Mouse (Mus musculus) forebrain, embryonic 12.5 days (tissue): Measurements from ENCODE around the gene Isg20l2. TPM values are rescaled to one million over a fixed set of nuclear protein-coding genes. Genes with fewer than 3 reads are reported as not detected.
"Not testable (repeated sequence)": the region's sequence is repeated elsewhere in the genome, so short reads cannot be mapped to it uniquely, and the experiment has no call there.

Source experiments
- ATAC-seq: fragments of 200-750 bp; cut with Nextera tagmentation; 2 replicates; pipeline ENCODE4 v1.8.0; 2017; ENCODE audit warnings: moderate TSS enrichment; ENCODE audit not compliant: low FRiP score
- H3K27ac ChIP-seq: fragments of 300-500 bp; sonication (generic); 2 replicates; pipeline ENCODE4 v1.5.1; 2016; ENCODE audit warnings: mild to moderate bottlenecking
- H3K27me3 ChIP-seq: fragments of 300-500 bp; sonication (generic); 2 replicates; pipeline ENCODE4 v1.6.1; 2016; ENCODE audit warnings: mild to moderate bottlenecking
- H3K36me3 ChIP-seq: fragments of 300-500 bp; sonication (generic); replicated peaks from 2 replicates; pipeline ENCODE4 v1.6.1; 2016; ENCODE audit warnings: mild to moderate bottlenecking
- H3K4me1 ChIP-seq: fragments of 300-500 bp; sonication (generic); 2 replicates; pipeline ENCODE4 v1.6.1; 2016
- H3K4me2 ChIP-seq: fragments of 300-500 bp; sonication (generic); 2 replicates; pipeline ENCODE4 v1.6.1; 2016; ENCODE audit warnings: mild to moderate bottlenecking, moderate library complexity
- H3K4me3 ChIP-seq: fragments of 300-500 bp; sonication (generic); replicated peaks from 2 replicates; pipeline ENCODE4 v1.5.1; 2016; ENCODE audit warnings: mild to moderate bottlenecking
- H3K9ac ChIP-seq: fragments of 300-500 bp; sonication (generic); 2 replicates; pipeline ENCODE4 v1.6.1; 2016; ENCODE audit warnings: mild to moderate bottlenecking
- H3K9me3 ChIP-seq: fragments of 300-500 bp; sonication (generic); 2 replicates; pipeline ENCODE4 v1.6.1; 2016
- WGBS: fragments of 180-500 bp; shearing (Covaris S2); methylation state at CpG from one replicate; pipeline ENCODE4 v1.1.7; 2016; 5-methylcytosine and 5-hydroxymethylcytosine counted together
- polyA plus RNA-seq: library from polyadenylated mRNA; unstranded; fragments of >200 nt; fragmentation: Nextera tagmentation; extraction: Ambion mirVana; gene quantifications from 2 replicates; pipeline ENCODE4 v1.2.1, GENCODE M21; 2016

Gene Isg20l2
- polyA plus RNA-seq = 80.5 and 88.2 TPM in 2 replicates

DNA sequence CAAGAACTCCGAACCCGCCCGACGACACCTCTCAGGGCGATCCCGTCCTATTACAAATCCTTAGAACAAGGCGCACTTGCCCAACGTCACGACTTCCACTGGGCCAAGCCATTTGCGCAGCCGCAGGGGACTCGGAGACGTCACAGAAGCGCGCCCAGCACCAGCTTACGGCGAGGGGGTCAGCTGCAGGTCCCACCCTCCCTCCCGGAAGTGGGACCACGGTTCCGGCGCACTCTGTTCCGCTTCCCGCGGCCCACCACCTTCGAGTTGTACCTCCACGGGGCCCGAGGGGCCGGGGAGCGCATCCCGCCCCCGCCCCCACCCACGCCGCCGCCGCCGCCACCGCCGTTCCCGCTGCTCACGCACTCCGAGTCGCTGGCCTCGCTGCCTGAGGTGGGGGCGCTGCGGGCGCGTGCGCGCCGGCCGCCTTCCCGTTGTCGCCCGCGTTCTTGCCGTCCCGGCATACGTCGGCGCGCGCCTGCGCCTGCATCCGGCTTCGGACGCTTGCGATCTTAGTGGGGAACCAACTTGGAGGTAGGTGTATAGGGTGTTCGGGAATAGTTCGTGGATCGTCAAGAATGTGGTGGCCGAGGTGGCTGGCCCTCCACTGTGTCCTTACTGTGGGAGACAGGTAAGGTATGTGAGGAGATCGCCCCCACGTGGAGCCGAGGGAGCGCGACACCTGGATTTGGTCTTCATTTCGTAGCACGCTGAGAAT lies at the start of gene Isg20l2, which contains the start of gene Rrnad1:
Gene Isg20l2, plus strand, starts transcription at position 237 of the 718 bp plus-strand sequence.
Gene Rrnad1, minus strand, starts transcription at position 640 of the 718 bp plus-strand sequence.
- H3K4me2 ChIP-seq = peak within 1 kb of the TSS; percentile 83
- peak within 1 kb of the TSS; percentile 91 for H3K9ac ChIP-seq
- ATAC-seq = peak; percentile 98
- under 1% methylated on average over 78 of the region's 78 CpGs for WGBS
- H3K36me3 ChIP-seq = peaks cover 55% of the 10 kb centered on the region
- H3K27ac ChIP-seq = peak within 1 kb of the TSS; percentile 89
- peak within 1 kb of the TSS; percentile 88 for H3K4me3 ChIP-seq
- H3K4me1 ChIP-seq = peaks cover 35% of the 10 kb centered on the region
- no peaks in the 10 kb centered on the region for H3K9me3 ChIP-seq
- H3K27me3 ChIP-seq = no peaks in the 10 kb centered on the region

GRCm38 (mm10) chr3:87884291-87884690 lies 45.8 kb upstream of the Isg20l2 start:
- Histone ChIP-seq H3K4me3 (peak overlapping the region; percentile 99), H3K4me2 (peak overlapping the region; percentile 93), H3K36me3 (peaks cover 21% of the 10 kb centered on the region), H3K4me1 (peaks cover 21% of the 10 kb centered on the region), H3K9me3 (no peaks in the 10 kb centered on the region), H3K27ac (no peak overlapping the region; the same call in 1 of the 2 replicates), H3K27me3 (no peaks in the 10 kb centered on the region), H3K9ac (peak overlapping the region; percentile 95)
- WGBS = 5% methylated on average over 3 of the region's 3 CpGs
- no peak for ATAC-seq

DNA sequence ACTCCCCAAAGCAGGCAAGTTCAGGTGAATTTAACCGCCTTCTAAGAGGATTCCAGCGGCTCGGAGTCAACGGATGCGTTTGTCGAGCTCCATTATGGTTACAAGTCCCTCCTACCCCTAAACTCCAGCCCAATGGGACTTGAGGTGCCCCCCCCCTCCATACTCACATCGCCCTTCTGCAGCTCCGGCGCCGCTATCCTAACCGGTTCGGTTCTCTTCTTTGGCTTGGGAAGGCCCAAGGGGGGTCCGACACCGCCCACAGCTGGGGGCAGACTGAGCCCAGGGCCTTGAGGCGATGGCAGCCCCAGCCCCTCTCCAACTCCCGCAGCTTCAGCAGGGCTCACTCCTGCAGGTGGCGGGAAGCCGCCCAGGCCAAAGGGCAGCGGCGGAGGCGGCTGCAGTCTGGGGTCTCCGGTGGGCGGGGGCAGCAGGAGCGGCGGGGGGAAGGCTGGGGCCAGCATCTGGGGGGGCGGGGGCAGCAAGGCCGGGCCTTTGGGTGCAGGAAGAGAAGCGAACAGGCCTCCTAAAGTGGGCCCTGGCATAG lies 45.3 kb upstream of the Isg20l2 start:
- Histone ChIP-seq H3K9ac (peak overlapping the region; percentile 95), H3K27me3 (no peaks in the 10 kb centered on the region), H3K4me1 (peaks cover 21% of the 10 kb centered on the region), H3K9me3 (no peaks in the 10 kb centered on the region), H3K27ac (peak overlapping the region; percentile 83), H3K4me3 (peak overlapping the region; percentile 99), H3K36me3 (peaks cover 21% of the 10 kb centered on the region), H3K4me2 (peak overlapping the region; percentile 93)
- peak; percentile 27 for ATAC-seq
- under 1% methylated on average over 25 of the region's 28 CpGs for WGBS

GRCm38 (mm10) chr3:87885281-87886003 lies 44.7 kb upstream of the Isg20l2 start, which contains the start of gene Prcc:
TSS of gene Prcc (minus strand) at chr3:87885608.
- peak within 1 kb of the TSS; percentile 95 for H3K9ac ChIP-seq

DNA sequence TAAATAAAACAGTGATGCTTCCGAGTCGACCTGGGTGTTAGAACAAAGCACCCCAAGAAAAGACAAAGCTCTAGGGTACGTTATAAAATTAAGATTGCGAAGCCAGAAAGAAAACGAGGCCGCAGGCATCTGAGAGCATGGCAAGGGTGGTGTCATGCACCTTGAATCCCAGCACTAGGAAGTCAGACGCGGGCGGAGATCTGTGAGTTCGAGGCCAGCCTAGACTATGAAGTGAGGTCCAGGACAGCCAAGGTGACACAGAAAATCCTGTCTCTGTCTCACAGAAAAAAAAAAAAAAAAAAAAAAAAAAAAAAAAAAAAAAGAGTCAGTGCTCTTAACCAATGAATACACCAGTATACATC lies 44.1 kb upstream of the Isg20l2 start:
- Histone ChIP-seq H3K27ac (no peak overlapping the region), H3K9ac (peak overlapping the region; percentile 49), H3K9me3 (no peaks in the 10 kb centered on the region), H3K4me2 (peak overlapping the region; percentile 47), H3K4me1 (peaks cover 21% of the 10 kb centered on the region), H3K4me3 (peak overlapping the region; percentile 99), H3K36me3 (peaks cover 11% of the 10 kb centered on the region; the same call in 1 of the 2 replicates), H3K27me3 (no peaks in the 10 kb centered on the region)
- peak; percentile 36; the same call in 1 of the 2 replicates for ATAC-seq
- 9% methylated on average over 10 of the region's 10 CpGs for WGBS

More at GRCm38 (mm10) chr3:87885281-87886003, 44.7 kb upstream of the Isg20l2 start, which contains the start of gene Prcc:
- Histone ChIP-seq H3K27ac (peak within 1 kb of the TSS; percentile 83), H3K4me1 (peaks cover 21% of the 10 kb centered on the region), H3K4me2 (peak within 1 kb of the TSS; percentile 93), H3K27me3 (no peaks in the 10 kb centered on the region), H3K4me3 (peak within 1 kb of the TSS; percentile 99), H3K9me3 (no peaks in the 10 kb centered on the region), H3K36me3 (peaks cover 16% of the 10 kb centered on the region)
- peak; percentile 98 for ATAC-seq
- under 1% methylated on average over 33 of the region's 33 CpGs for WGBS

GRCm38 (mm10) chr3:87886416-87886815 lies 43.7 kb upstream of the Isg20l2 start:
- Histone ChIP-seq H3K4me2 (peak overlapping the region; percentile 47; the same call in 1 of the 2 replicates), H3K4me3 (peak overlapping the region; percentile 99), H3K36me3 (peaks cover 8% of the 10 kb centered on the region; the same call in 1 of the 2 replicates), H3K27me3 (no peaks in the 10 kb centered on the region), H3K9me3 (no peaks in the 10 kb centered on the region), H3K4me1 (peaks cover 21% of the 10 kb centered on the region), H3K27ac (no peak overlapping the region), H3K9ac (no peak overlapping the region)
- ATAC-seq = no peak
- WGBS = 85% methylated on average over 6 of the region's 6 CpGs

DNA sequence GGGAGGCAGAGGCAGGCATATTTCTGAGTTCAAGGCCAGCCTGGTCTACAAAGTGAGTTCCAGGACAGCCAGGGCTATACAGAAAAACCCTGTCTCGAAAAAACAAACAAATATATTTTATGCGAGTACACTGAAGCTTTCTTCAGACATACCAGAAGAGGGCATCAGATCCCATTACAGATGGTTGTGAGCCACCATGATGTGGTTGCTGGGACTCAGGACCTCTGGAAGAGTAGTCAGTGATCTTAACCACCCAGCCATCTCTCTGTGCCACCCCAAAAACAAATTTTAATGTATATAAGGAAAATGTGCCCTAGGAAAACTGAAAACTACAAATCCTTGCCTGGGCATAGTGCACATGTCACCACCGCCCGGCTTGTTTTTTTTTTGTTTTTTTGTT lies 42.7 kb upstream of the Isg20l2 start:
- H3K9me3 ChIP-seq, ATAC-seq, H3K27me3 ChIP-seq, H3K4me2 ChIP-seq, H3K27ac ChIP-seq, H3K4me3 ChIP-seq, H3K9ac ChIP-seq, H3K36me3 ChIP-seq: not testable (repeated sequence)
- H3K4me1 ChIP-seq = peaks cover 19% of the 10 kb centered on the region
- WGBS = 81% methylated on average over 4 of the region's 4 CpGs

GRCm38 (mm10) chr3:87891481-87891880 lies 38.6 kb upstream of the Isg20l2 start:
- Histone ChIP-seq H3K36me3 (no peaks in the 10 kb centered on the region), H3K27ac (no peak overlapping the region), H3K4me2 (no peak overlapping the region), H3K9me3 (no peaks in the 10 kb centered on the region), H3K9ac (no peak overlapping the region), H3K27me3 (no peaks in the 10 kb centered on the region), H3K4me1 (no peaks in the 10 kb centered on the region), H3K4me3 (no peak overlapping the region)
- ATAC-seq = no peak
- 51% methylated on average over 3 of the region's 3 CpGs for WGBS

GRCm38 (mm10) chr3:87893367-87893905 lies 36.7 kb upstream of the Isg20l2 start:
- ATAC-seq = no peak
- no peak overlapping the region for H3K4me2 ChIP-seq
- no peak overlapping the region for H3K9ac ChIP-seq
- H3K4me1 ChIP-seq = no peaks in the 10 kb centered on the region
- no peaks in the 10 kb centered on the region for H3K27me3 ChIP-seq
- H3K27ac ChIP-seq = no peak overlapping the region
- no peaks in the 10 kb centered on the region for H3K36me3 ChIP-seq
- 71% methylated on average over 3 of the region's 3 CpGs for WGBS
- H3K9me3 ChIP-seq = no peaks in the 10 kb centered on the region
- H3K4me3 ChIP-seq = no peak overlapping the region

- H3K27me3 ChIP-seq = no peaks in the 10 kb centered on the region
- H3K9ac ChIP-seq = no peak overlapping the region
- H3K36me3 ChIP-seq = no peaks in the 10 kb centered on the region
- 71% methylated on average over 3 of the region's 3 CpGs for WGBS
- H3K27ac ChIP-seq = no peak overlapping the region
- no peaks in the 10 kb centered on the region for H3K9me3 ChIP-seq
- ATAC-seq = no peak
- H3K4me3 ChIP-seq = no peak overlapping the region
- no peak overlapping the region for H3K4me2 ChIP-seq
- H3K4me1 ChIP-seq = no peaks in the 10 kb centered on the region
Observed at GRCm38 (mm10) chr3:87899266-87899665, 30.8 kb upstream of the Isg20l2 start.

- no peaks in the 10 kb centered on the region for H3K4me1 ChIP-seq
- no peak overlapping the region for H3K9ac ChIP-seq
- H3K4me3 ChIP-seq = no peak overlapping the region
- no peak for ATAC-seq
- H3K27me3 ChIP-seq = no peaks in the 10 kb centered on the region
- no peak overlapping the region for H3K27ac ChIP-seq
- no peaks in the 10 kb centered on the region for H3K36me3 ChIP-seq
- no peaks in the 10 kb centered on the region for H3K9me3 ChIP-seq
- H3K4me2 ChIP-seq = no peak overlapping the region
- 79% methylated on average over 3 of the region's 3 CpGs for WGBS
Observed at GRCm38 (mm10) chr3:87899776-87900175, 30.3 kb upstream of the Isg20l2 start.

- WGBS = 59% methylated on average over 1 of the region's 1 CpGs
- Histone ChIP-seq H3K36me3 (no peaks in the 10 kb centered on the region), H3K4me1 (no peaks in the 10 kb centered on the region), H3K9me3 (no peaks in the 10 kb centered on the region), H3K27ac (no peak overlapping the region), H3K4me3 (no peak overlapping the region), H3K4me2 (no peak overlapping the region), H3K9ac (no peak overlapping the region), H3K27me3 (no peaks in the 10 kb centered on the region)
- ATAC-seq = no peak
Observed at GRCm38 (mm10) chr3:87901036-87901624, 29.0 kb upstream of the Isg20l2 start.
